Mouse (Mus musculus): ENCODE measurements around the gene Fzd7.
"Not testable (repeated sequence)": the region's sequence is repeated elsewhere in the genome, so short reads cannot be mapped to it uniquely, and the experiment has no call there.

- not testable (repeated sequence) for TF ChIP-seq CTCF (IDR thresholded peaks at IDR 0.05; ENCODE audit: low read depth); EP300 (optimal IDR thresholded peaks at IDR 0.05)
These were observed 39.5 kb upstream of the Fzd7 start for GRCm38 (mm10) chr1:59442721-59443120.
